Mouse (Mus musculus) ES-Bruce4 (cell line): Measurements from ENCODE around the gene Sh3gl1. TPM values are rescaled to one million over a fixed set of nuclear protein-coding genes. Genes with fewer than 3 reads are reported as not detected.

Source experiments
- H3K27ac ChIP-seq: 2 replicates; pipeline ENCODE4 v1.5.1; 2012; ENCODE audit warnings: low read length, inconsistent platforms; ENCODE audit not compliant: insufficient read depth
- H3K27me3 ChIP-seq: 2 replicates; pipeline ENCODE4 v1.6.1; 2012; ENCODE audit warnings: mild to moderate bottlenecking, low read length, inconsistent platforms; ENCODE audit not compliant: control insufficient read depth, poor library complexity, insufficient read depth, severe bottlenecking
- H3K36me3 ChIP-seq: 2 replicates; pipeline ENCODE4 v1.6.1; 2012; ENCODE audit warnings: inconsistent platforms, mild to moderate bottlenecking, low read length, moderate library complexity; ENCODE audit not compliant: control insufficient read depth, poor library complexity, insufficient read depth, severe bottlenecking
- H3K4me1 ChIP-seq: one replicate; pipeline ENCODE4 v1.8.1; 2011; ENCODE audit warnings: low read length; ENCODE audit not compliant: control insufficient read depth, insufficient read depth
- H3K4me3 ChIP-seq: 2 replicates; pipeline ENCODE4 v1.5.1; 2011; ENCODE audit warnings: low read depth, mild to moderate bottlenecking, low read length
- H3K9ac ChIP-seq: 2 replicates; pipeline ENCODE4 v1.6.1; 2012; ENCODE audit warnings: low read depth, mild to moderate bottlenecking, inconsistent platforms; ENCODE audit not compliant: poor library complexity, severe bottlenecking
- H3K9me3 ChIP-seq: replicated peaks from 2 replicates; pipeline ENCODE4 v1.6.1; 2012; ENCODE audit warnings: mild to moderate bottlenecking, low read length, inconsistent platforms; ENCODE audit not compliant: control insufficient read depth, poor library complexity, insufficient read depth, severe bottlenecking
- CTCF ChIP-seq: IDR thresholded peaks from one replicate; pipeline ENCODE4 v1.8.1; 2011; ENCODE audit warnings: low read depth, low read length
- EP300 ChIP-seq: IDR thresholded peaks from 2 replicates; pipeline ENCODE4 v1.6.1; 2011; ENCODE audit warnings: low read depth, low read length; ENCODE audit not compliant: insufficient read depth
- POLR2A ChIP-seq: IDR thresholded peaks from one replicate; pipeline ENCODE4 v1.8.1; 2011; ENCODE audit warnings: low read length; ENCODE audit not compliant: insufficient read depth
- polyA plus RNA-seq: library from polyadenylated mRNA; stranded (reverse); fragments of >200 nt; gene quantifications from 2 replicates; pipeline ENCODE4 v1.2.4, GENCODE M21; 2011; ENCODE audit warnings: low read depth; ENCODE audit not compliant: missing spikeins, insufficient read depth, insufficient read length

Sh3gl1 gene
- polyA plus RNA-seq, 1 experiment, result 52.3 TPM

DNA sequence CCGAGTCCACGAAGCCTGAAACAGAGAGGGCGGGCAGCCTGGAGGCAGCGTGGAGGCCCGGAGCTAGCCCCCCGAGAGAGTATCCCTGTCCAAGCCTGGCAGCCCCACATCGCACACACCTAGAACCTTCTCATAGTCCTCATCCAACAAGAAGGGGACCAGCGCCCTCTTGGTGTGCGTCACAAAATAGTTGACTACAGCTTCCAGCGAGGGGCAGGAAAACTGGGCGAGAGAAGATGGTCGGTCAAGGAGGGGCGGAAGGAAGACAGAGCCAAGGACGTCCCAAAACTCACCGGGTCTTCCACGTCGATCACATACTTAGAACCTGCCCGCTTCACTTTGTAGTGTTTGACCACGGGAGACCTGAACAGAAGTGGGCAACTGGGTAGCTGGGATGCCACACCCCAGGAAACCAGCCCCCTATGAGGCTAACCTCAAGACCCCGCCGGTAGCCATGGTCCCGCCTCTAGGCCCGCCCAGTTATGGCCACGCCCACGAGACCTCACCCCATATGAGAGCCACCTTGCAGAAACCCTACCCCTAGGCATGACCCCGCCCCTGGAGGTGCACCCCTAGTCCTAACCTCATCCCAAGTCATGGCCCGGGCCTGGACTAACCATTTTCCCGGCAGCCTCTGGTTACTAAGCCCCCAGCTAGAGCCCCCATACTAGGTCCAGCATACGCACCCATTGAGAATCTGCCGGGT is 36.5 kb downstream of the Sh3gl1 start:
- Histone ChIP-seq H3K9me3 (no peaks in the 10 kb centered on the region), H3K36me3 (no peaks in the 10 kb centered on the region), H3K4me1 (no peaks in the 10 kb centered on the region), H3K4me3 (peak overlapping the region; percentile 63), H3K27me3 (no peaks in the 10 kb centered on the region), H3K9ac (peak overlapping the region; percentile 4), H3K27ac (no peak overlapping the region)
- TF ChIP-seq CTCF (peak; percentile 45), POLR2A (no peak), EP300 (no peak)

DNA sequence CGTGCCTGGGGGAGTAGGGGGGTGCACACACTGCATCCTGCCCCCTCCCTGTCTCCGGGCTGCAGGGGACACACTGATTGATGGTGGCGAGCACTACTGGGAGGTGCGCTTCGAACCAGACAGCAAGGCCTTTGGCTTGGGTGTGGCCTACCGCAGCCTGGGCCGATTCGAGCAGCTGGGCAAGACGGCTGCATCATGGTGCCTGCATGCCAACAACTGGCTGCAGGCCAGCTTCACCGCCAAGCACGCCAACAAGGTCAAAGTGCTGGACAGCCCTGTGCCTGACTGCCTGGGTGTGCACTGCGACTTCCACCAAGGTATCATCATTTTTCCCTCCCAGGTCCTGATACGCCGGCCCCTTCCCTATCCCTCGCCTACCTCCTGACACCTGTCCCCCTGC is 40.4 kb downstream of the Sh3gl1 start:
- Histone ChIP-seq H3K9me3 (no peaks in the 10 kb centered on the region), H3K36me3 (no peaks in the 10 kb centered on the region), H3K9ac (no peak overlapping the region), H3K4me3 (no peak overlapping the region), H3K27me3 (no peaks in the 10 kb centered on the region), H3K27ac (no peak overlapping the region), H3K4me1 (no peaks in the 10 kb centered on the region)
- TF ChIP-seq EP300 (no peak), CTCF (no peak), POLR2A (no peak)

DNA sequence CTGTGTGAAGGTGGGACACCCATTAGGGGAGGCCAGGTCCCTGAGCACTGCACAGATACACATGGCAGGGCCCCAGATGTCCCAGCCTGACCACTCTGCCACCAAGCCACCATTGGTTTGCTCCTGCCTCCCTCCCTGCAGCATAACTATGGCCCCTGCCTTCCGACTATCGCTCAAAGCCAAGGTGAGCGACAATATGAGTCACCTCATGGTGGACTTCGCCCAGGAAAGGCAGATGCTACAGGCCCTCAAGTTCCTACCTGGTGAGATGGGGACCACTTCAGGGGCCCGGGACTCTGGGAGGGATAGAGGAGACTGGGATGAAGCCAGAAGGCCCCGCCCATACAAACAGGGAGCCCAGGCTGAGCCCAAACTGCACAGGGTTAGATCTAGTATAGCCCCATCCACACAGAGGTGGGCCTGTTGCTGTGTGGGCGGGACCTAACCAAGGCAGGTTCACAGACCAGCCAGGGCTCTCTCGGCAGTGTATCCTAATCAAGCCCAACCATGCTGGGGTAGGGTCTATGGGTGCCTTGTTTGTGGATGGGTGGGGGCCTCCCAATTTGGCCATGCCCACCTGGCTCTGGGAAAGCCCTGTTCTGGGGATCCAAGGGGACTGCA is 46.0 kb downstream of the Sh3gl1 start:
- Histone ChIP-seq H3K4me1 (no peaks in the 10 kb centered on the region), H3K36me3 (no peaks in the 10 kb centered on the region)

DNA sequence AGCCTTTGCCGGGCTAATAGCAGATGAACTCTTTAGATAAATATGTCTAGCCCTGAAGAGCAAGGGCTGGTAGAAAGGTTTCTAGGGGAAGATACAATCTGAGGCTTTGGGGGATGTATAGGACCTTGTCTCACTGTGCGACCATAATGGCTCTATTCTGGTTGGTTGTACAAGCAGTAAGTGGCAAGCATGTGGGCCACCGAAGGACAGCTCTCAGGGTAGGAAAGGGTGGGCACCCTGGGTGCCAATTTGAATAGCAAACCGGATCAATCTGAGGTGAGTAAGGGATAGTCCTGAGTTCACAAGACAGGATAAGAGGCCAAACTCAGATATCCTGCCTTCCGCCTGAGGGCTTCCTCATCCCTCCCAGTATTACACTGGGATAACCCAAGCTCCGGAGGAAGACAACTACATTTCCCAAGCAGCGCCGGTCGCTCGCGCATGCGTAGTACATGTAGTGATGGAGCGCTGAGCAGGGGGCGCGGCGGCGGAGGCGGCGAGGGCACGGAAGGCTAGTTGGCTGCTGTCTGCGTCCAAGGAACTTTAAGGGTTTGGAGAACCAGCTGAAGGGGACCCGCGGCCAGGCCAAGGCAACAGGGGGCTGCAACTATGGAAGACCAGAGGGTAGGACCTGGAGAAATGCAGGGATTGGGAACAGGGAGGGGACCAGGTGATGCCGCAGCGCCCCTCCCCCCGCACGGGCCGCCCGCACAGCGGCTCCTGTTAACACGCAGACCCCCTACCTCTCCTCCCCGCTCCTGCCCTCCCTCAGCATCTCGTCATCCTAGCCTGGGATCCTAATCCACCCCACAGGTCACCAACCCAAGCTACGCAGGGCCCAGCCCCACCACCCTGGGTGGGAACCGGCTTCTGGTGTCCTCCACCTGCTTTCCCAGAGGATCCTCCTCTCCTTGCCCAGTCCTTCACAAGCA is 50.1 kb downstream of the Sh3gl1 start, which contains the start of gene Fsd1:
Fsd1 (plus strand) TSS at position 480 of the 932 bp plus-strand sequence.
- no peak for TF ChIP-seq CTCF
- no peak for TF ChIP-seq POLR2A
- no peak for TF ChIP-seq EP300
- Histone ChIP-seq H3K4me3 (peak within 1 kb of the TSS; percentile 72), H3K27me3 (no peaks in the 10 kb centered on the region), H3K4me1 (no peaks in the 10 kb centered on the region), H3K9me3 (no peaks in the 10 kb centered on the region), H3K36me3 (no peaks in the 10 kb centered on the region), H3K27ac (no peak within 1 kb of the TSS), H3K9ac (peak within 1 kb of the TSS; percentile 17)

More for the DNA sequence above, 46.0 kb downstream of the Sh3gl1 start:
- H3K4me3 ChIP-seq, result no peak overlapping the region
- H3K9me3 ChIP-seq, result no peaks in the 10 kb centered on the region
- no peaks in the 10 kb centered on the region for H3K27me3 ChIP-seq
- H3K27ac ChIP-seq, result no peak overlapping the region
- TF ChIP-seq CTCF (no peak), POLR2A (no peak), EP300 (no peak)
- H3K9ac ChIP-seq, result no peak overlapping the region

DNA sequence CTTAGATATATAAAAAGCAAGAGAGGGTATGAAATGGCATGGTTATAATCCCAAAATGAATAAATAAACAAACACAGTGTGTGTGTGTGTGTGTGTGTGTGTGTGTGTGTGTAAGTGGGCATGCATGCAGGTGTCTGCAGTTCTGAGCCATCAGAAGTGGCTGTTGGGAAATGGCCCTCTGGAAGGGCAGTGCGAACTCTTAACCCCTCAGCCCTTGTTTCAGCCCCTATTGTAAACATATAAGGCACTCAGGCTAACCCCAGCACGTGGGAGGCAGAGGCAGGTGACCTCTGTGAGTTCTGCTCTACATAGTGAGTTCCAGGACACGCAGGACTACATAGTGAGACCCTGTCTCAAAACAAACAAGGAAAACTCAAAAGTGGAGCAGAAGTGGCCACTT is 59.1 kb downstream of the Sh3gl1 start:
- Histone ChIP-seq H3K4me3 (no peak overlapping the region), H3K9me3 (no peaks in the 10 kb centered on the region), H3K27ac (no peak overlapping the region), H3K9ac (no peak overlapping the region), H3K36me3 (no peaks in the 10 kb centered on the region), H3K27me3 (no peaks in the 10 kb centered on the region), H3K4me1 (no peaks in the 10 kb centered on the region)
- no peak for TF ChIP-seq EP300
- no peak for TF ChIP-seq CTCF
- TF ChIP-seq POLR2A, result no peak
